Mouse (Mus musculus): ENCODE measurements at regions not wholly inside any gene's neighbourhood (a gene's known extent, or its start where the extent isn't known, plus 50 kb on each side); places are given as distances from the start of the nearest gene placed in this dataset.

GRCm38 (mm10) chr8:26447886-26448640, 328.7 kb downstream of the Gm45692 start:
- DNase-seq, result no peak

- no peak for DNase-seq
These were observed 330.0 kb downstream of the Gm45692 start for GRCm38 (mm10) chr8:26449291-26449690.

- DNase-seq, result no peak
These were observed 331.2 kb downstream of the Gm45692 start for GRCm38 (mm10) chr8:26450543-26450942.

GRCm38 (mm10) chr8:26452976-26453573, 333.7 kb downstream of the Gm45692 start:
- DNase-seq, result no peak

- no peak for DNase-seq
These were observed 346.0 kb downstream of the Gm45692 start for GRCm38 (mm10) chr8:26465346-26465745.

- DNase-seq, result no peak
These were observed 349.1 kb downstream of the Gm45692 start for GRCm38 (mm10) chr8:26468441-26468840.

- no peak for DNase-seq
These were observed 350.4 kb downstream of the Gm45692 start for GRCm38 (mm10) chr8:26469705-26470104.

GRCm38 (mm10) chr8:26471811-26472550, 352.6 kb downstream of the Gm45692 start:
- DNase-seq, result no peak

GRCm38 (mm10) chr8:26484749-26485148, 365.4 kb downstream of the Gm45692 start:
- no peak for DNase-seq

GRCm38 (mm10) chr8:26487866-26488265, 368.5 kb downstream of the Gm45692 start:
- DNase-seq, result no peak

- no peak for DNase-seq
These were observed 369.3 kb downstream of the Gm45692 start for GRCm38 (mm10) chr8:26488590-26488989.

GRCm38 (mm10) chr8:26501196-26501813, 382.0 kb downstream of the Gm45692 start:
- no peak for DNase-seq

- no peak for DNase-seq
These were observed 382.7 kb downstream of the Gm45692 start for GRCm38 (mm10) chr8:26501814-26502572.

GRCm38 (mm10) chr8:26502772-26503171, 383.4 kb downstream of the Gm45692 start:
- no peak for DNase-seq

- no peak for DNase-seq
These were observed 384.6 kb downstream of the Gm45692 start for GRCm38 (mm10) chr8:26503918-26504317.

- DNase-seq, result no peak
These were observed 385.1 kb downstream of the Gm45692 start for GRCm38 (mm10) chr8:26504319-26505035.

- no peak for DNase-seq
These were observed 388.3 kb downstream of the Gm45692 start for GRCm38 (mm10) chr8:26507611-26508070.

- DNase-seq, result no peak
These were observed 389.9 kb downstream of the Gm45692 start for GRCm38 (mm10) chr8:26509254-26509653.

GRCm38 (mm10) chr8:26513001-26513400, 393.7 kb downstream of the Gm45692 start:
- no peak for DNase-seq

GRCm38 (mm10) chr8:26524237-26524636, 404.9 kb downstream of the Gm45692 start:
- DNase-seq, result no peak

GRCm38 (mm10) chr8:26526474-26527185, 407.3 kb downstream of the Gm45692 start:
- no peak for DNase-seq
